In the genomic region with DNA sequence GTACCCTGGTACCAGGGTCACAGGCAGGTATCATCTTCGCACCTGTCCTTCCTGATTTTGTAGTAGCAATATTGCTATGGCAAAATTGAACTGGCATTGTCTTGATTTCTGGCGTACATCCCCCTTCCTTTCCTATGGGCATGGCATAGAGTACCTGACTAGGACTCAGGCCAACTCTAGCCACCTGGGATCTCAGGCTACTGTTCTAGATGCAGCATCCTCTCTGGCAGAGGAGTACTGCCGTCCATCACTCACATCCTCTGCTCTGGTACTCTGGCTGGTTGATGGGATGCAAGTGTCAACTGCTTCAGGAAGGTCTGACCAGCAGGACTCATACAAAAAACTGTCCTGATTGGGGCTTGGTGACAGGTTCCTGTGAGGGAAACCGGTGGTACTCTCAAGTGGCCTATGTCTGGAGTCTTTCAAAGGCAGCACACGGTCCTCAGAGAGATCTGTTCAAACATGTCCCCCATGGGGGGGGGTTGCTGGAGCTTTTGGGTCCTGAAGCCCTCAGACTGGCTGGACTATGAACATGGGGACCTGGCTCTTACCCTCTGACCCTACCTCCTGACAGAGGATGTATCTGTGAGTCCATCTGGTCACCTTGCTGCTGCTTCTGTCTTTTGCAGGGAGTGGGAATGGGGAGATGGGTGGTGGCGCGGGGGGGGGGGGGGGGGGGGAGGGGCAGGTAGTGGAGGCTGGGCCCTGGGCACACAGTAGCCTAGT, we compare ENCODE assay signal across 11 mouse cellular contexts.
DNase-seq lines count a peak whose midpoint lies in the region; ATAC-seq and TF ChIP-seq lines count a peak whose summit lies in the region.
"Had no signal": no experiment of that assay in that cellular context is flagged by ENCODE, and none has a peak within 500 bp of the region (broad histone marks: within the 10 kb centered on the region; RNA-seq: fewer than 3 reads in every experiment).

No protein-coding gene starts in this region.

- no peak overlapping the region for H3K27ac ChIP-seq in kidney, postnatal 0 days
- peak overlapping the region; percentile 20 for H3K27ac ChIP-seq in forebrain, embryonic 13.5 days
- H3K27ac ChIP-seq in midbrain, embryonic 12.5 days (replicated peaks): peak overlapping the region; percentile 56; the same call in 1 of the 2 replicates
- H3K27ac ChIP-seq: heart, embryonic 15.5 days had no signal

- H3K27me3 ChIP-seq in kidney, postnatal 0 days (ENCODE audit: insufficient read depth, low read length): no peaks in the 10 kb centered on the region
- H3K27me3 ChIP-seq in forebrain, embryonic 13.5 days: no peaks in the 10 kb centered on the region
- 0 out of 2 replicates have a peak, but pooled peaks cover 2% of the 10 kb centered on the region for H3K27me3 ChIP-seq in midbrain, embryonic 12.5 days
- H3K27me3 ChIP-seq: heart, embryonic 15.5 days had no signal

- H3K4me3 ChIP-seq in kidney, postnatal 0 days (replicated peaks; ENCODE audit: low read depth, low read length): no peak overlapping the region
- no peak overlapping the region for H3K4me3 ChIP-seq in forebrain, embryonic 13.5 days
- no peak overlapping the region for H3K4me3 ChIP-seq in midbrain, embryonic 12.5 days
- H3K4me3 ChIP-seq: heart, embryonic 15.5 days had no signal

- H3K9me3 ChIP-seq in kidney, postnatal 0 days (replicated peaks; ENCODE audit: low read length): no peaks in the 10 kb centered on the region
- H3K9me3 ChIP-seq in forebrain, embryonic 13.5 days (replicated peaks): no peaks in the 10 kb centered on the region
- H3K9me3 ChIP-seq in midbrain, embryonic 12.5 days: no peaks in the 10 kb centered on the region
- H3K9me3 ChIP-seq: heart, embryonic 15.5 days had no signal

- no peak for TF ChIP-seq CTCF in kidney, postnatal 0 days (IDR thresholded peaks at IDR 0.05; ENCODE audit: low read depth)

- DNase-seq in cerebellum, adult 9-10 months: peak; percentile 42
- DNase-seq in kidney, postnatal 0 days (ENCODE audit: low spot score): no peak
- DNase-seq in kidney, adult 11 months: no peak
- DNase-seq in frontal cortex, postnatal 10 days (ENCODE audit: low spot score in 2 of 2): no peak
- no peak for DNase-seq in right cerebral cortex, postnatal 10 days (ENCODE audit: low spot score in 2 of 2)
- DNase-seq: adrenal gland, adult 2 months had no signal

- 86% methylated on average over 5 of the region's 7 CpGs for WGBS in kidney, postnatal 0 days
- 79% methylated on average over 5 of the region's 7 CpGs for WGBS in forebrain, embryonic 13.5 days
- WGBS in midbrain, embryonic 12.5 days: 81% methylated on average over 5 of the region's 7 CpGs

- H3K4me2 ChIP-seq in kidney, postnatal 0 days (ENCODE audit: low read length): no peak overlapping the region
- no peak overlapping the region for H3K4me2 ChIP-seq in forebrain, embryonic 13.5 days
- no peak overlapping the region for H3K4me2 ChIP-seq in midbrain, embryonic 12.5 days (replicated peaks)
- H3K4me2 ChIP-seq: heart, embryonic 15.5 days; liver, embryonic 11.5 days had no signal

- H3K4me1 ChIP-seq in kidney, postnatal 0 days (replicated peaks; ENCODE audit: insufficient read depth, low read length): peaks cover 4% of the 10 kb centered on the region; the same call in 1 of the 2 replicates
- peaks cover 8% of the 10 kb centered on the region for H3K4me1 ChIP-seq in forebrain, embryonic 13.5 days
- peaks cover 9% of the 10 kb centered on the region for H3K4me1 ChIP-seq in midbrain, embryonic 12.5 days

- ATAC-seq in cerebellum, adult (ENCODE audit: insufficient number of reproducible peaks, low FRiP score, low TSS enrichment): no peak
- peak; percentile 37; the same call in 1 of the 2 replicates for ATAC-seq in kidney, postnatal 0 days (replicated peaks; ENCODE audit: low FRiP score, low read depth)
- ATAC-seq in forebrain, embryonic 13.5 days: peak; percentile 20; the same call in 1 of the 2 replicates
- no peak for ATAC-seq in midbrain, embryonic 12.5 days (ENCODE audit: low FRiP score, low read depth)

- H3K36me3 ChIP-seq in kidney, postnatal 0 days (ENCODE audit: insufficient read depth, low read length): no peaks in the 10 kb centered on the region
- no peaks in the 10 kb centered on the region for H3K36me3 ChIP-seq in forebrain, embryonic 13.5 days (ENCODE audit: poor library complexity, severe bottlenecking)
- no peaks in the 10 kb centered on the region for H3K36me3 ChIP-seq in midbrain, embryonic 12.5 days
- H3K36me3 ChIP-seq: heart, embryonic 15.5 days had no signal

- H3K9ac ChIP-seq in kidney, postnatal 0 days (ENCODE audit: low read depth, low read length): no peak overlapping the region
- H3K9ac ChIP-seq in forebrain, embryonic 13.5 days: no peak overlapping the region
- no peak overlapping the region for H3K9ac ChIP-seq in midbrain, embryonic 12.5 days (replicated peaks)
- H3K9ac ChIP-seq: heart, embryonic 15.5 days had no signal

Comparison
In these comparisons a context has a peak if more than half of its experiments do, and no peak if none do; other contexts are left out.
1. ATAC-seq: peak in kidney, postnatal 0 days (single experiment) and forebrain, embryonic 13.5 days (single experiment); none in cerebellum, adult (single experiment) and midbrain, embryonic 12.5 days (single experiment).